Mouse (Mus musculus): ENCODE measurements around the gene Olfr1335. TPM values are rescaled to one million over a fixed set of nuclear protein-coding genes. Genes with fewer than 3 reads are reported as not detected.
"Not testable (repeated sequence)": the region's sequence is repeated elsewhere in the genome, so short reads cannot be mapped to it uniquely, and the experiment has no call there.

Olfr1335 gene
- polyA plus RNA-seq (2016; fragmentation: Nextera tagmentation; extraction: Ambion mirVana) = not detected in 2 replicates

- no peaks in the 10 kb centered on the region for H3K9me3 ChIP-seq
- no peaks in the 10 kb centered on the region for H3K4me1 ChIP-seq
- H3K4me3 ChIP-seq = no peak within 1 kb of the TSS
- no peaks in the 10 kb centered on the region for H3K27me3 ChIP-seq (replicated peaks; ENCODE audit: low read depth, poor library complexity, severe bottlenecking)
- H3K27ac ChIP-seq (replicated peaks) = no peak within 1 kb of the TSS
- no peaks in the 10 kb centered on the region for H3K36me3 ChIP-seq (replicated peaks)
- 91% methylated on average over 4 of the region's 4 CpGs for WGBS
- DNase-seq (ENCODE audit: low spot score) = no peak
These were observed at the start of gene Olfr1335 for GRCm38 (mm10) chr4:118809844-118810243. Gene Olfr1335, minus strand, starts transcription at chr4:118809944.

GRCm38 (mm10) chr4:118836179-118836578 lies 26.4 kb upstream of the Olfr1335 start, which contains the start of gene Olfr1333:
Gene Olfr1333, minus strand, starts transcription at chr4:118836279.
- H3K36me3 ChIP-seq (replicated peaks) = no peaks in the 10 kb centered on the region
- no peak for DNase-seq (ENCODE audit: low spot score)
- H3K27ac ChIP-seq (replicated peaks) = no peak within 1 kb of the TSS
- H3K4me3 ChIP-seq = no peak within 1 kb of the TSS
- 94% methylated on average over 1 of the region's 1 CpGs for WGBS
- H3K27me3 ChIP-seq (replicated peaks; ENCODE audit: low read depth, poor library complexity, severe bottlenecking) = no peaks in the 10 kb centered on the region
- H3K9me3 ChIP-seq = no peaks in the 10 kb centered on the region
- H3K4me1 ChIP-seq = no peaks in the 10 kb centered on the region

- no peak for DNase-seq (ENCODE audit: low spot score)
- Histone ChIP-seq H3K9me3 (no peaks in the 10 kb centered on the region), H3K4me1 (no peaks in the 10 kb centered on the region), H3K27me3 (replicated peaks; ENCODE audit: low read depth, poor library complexity, severe bottlenecking) (no peaks in the 10 kb centered on the region), H3K36me3 (replicated peaks) (no peaks in the 10 kb centered on the region), H3K4me3 (no peak overlapping the region), H3K27ac (replicated peaks) (no peak overlapping the region)
- WGBS = 85% methylated on average over 1 of the region's 1 CpGs
These were observed 9.2 kb upstream of the Olfr1335 start for GRCm38 (mm10) chr4:118818921-118819320.

- not testable (repeated sequence) for H3K4me3 ChIP-seq; H3K27ac ChIP-seq (replicated peaks); DNase-seq (ENCODE audit: low spot score)
These were observed 16.9 kb downstream of the Olfr1335 start for GRCm38 (mm10) chr4:118792796-118793195.

GRCm38 (mm10) chr4:118782486-118782885 lies 27.3 kb downstream of the Olfr1335 start, which contains the start of gene Olfr1337:
Gene Olfr1337, minus strand, starts transcription at chr4:118782586.
- 84% methylated on average over 2 of the region's 2 CpGs for WGBS
- Histone ChIP-seq H3K27ac (replicated peaks) (no peak within 1 kb of the TSS), H3K4me3 (no peak within 1 kb of the TSS), H3K9me3 (no peaks in the 10 kb centered on the region), H3K36me3 (replicated peaks) (no peaks in the 10 kb centered on the region), H3K27me3 (replicated peaks; ENCODE audit: low read depth, poor library complexity, severe bottlenecking) (no peaks in the 10 kb centered on the region), H3K4me1 (no peaks in the 10 kb centered on the region)
- no peak for DNase-seq (ENCODE audit: low spot score)

More at GRCm38 (mm10) chr4:118792796-118793195, 16.9 kb downstream of the Olfr1335 start:
- not testable (repeated sequence) for H3K27me3 ChIP-seq (replicated peaks; ENCODE audit: low read depth, poor library complexity, severe bottlenecking); H3K4me1 ChIP-seq; H3K9me3 ChIP-seq; H3K36me3 ChIP-seq (replicated peaks)

Other genes starting within 250 kb of the Olfr1335 start
- gene Cfap57, start 189.2 kb downstream of the Olfr1335 start, polyA plus RNA-seq (2016; fragmentation: Nextera tagmentation; extraction: Ambion mirVana) = 0.39 and 0.49 TPM in 2 replicates
- 191 and 209 TPM in 2 replicates for gene Ebna1bp2, start 189.1 kb downstream of the Olfr1335 start, polyA plus RNA-seq (2016; fragmentation: Nextera tagmentation; extraction: Ambion mirVana)
- gene Olfr62, start 151.0 kb downstream of the Olfr1335 start, polyA plus RNA-seq (2016; fragmentation: Nextera tagmentation; extraction: Ambion mirVana) = not detected in 2 replicates
- 0.06 TPM in 1 of 2 replicates, not detected in the other for gene Olfr1342, start 117.2 kb downstream of the Olfr1335 start, polyA plus RNA-seq (2016; fragmentation: Nextera tagmentation; extraction: Ambion mirVana)
- gene Olfr1341, start 106.4 kb downstream of the Olfr1335 start, polyA plus RNA-seq (2016; fragmentation: Nextera tagmentation; extraction: Ambion mirVana) = 0.04 TPM in 1 of 2 replicates, not detected in the other
- gene Olfr1340, start 89.8 kb downstream of the Olfr1335 start, polyA plus RNA-seq (2016; fragmentation: Nextera tagmentation; extraction: Ambion mirVana) = not detected in 2 replicates
- not detected in 2 replicates for gene Olfr1339, start 77.8 kb downstream of the Olfr1335 start, polyA plus RNA-seq (2016; fragmentation: Nextera tagmentation; extraction: Ambion mirVana)
- not detected in 2 replicates for gene Olfr1338, start 51.2 kb downstream of the Olfr1335 start, polyA plus RNA-seq (2016; fragmentation: Nextera tagmentation; extraction: Ambion mirVana)
- gene Olfr1337, start 27.4 kb downstream of the Olfr1335 start, polyA plus RNA-seq (2016; fragmentation: Nextera tagmentation; extraction: Ambion mirVana) = not detected in 2 replicates
- gene Olfr1333, start 26.3 kb upstream of the Olfr1335 start, polyA plus RNA-seq (2016; fragmentation: Nextera tagmentation; extraction: Ambion mirVana) = not detected in 2 replicates
- not detected in 2 replicates for gene Olfr1331, start 54.7 kb upstream of the Olfr1335 start, polyA plus RNA-seq (2016; fragmentation: Nextera tagmentation; extraction: Ambion mirVana)
- gene Olfr1330, start 78.7 kb upstream of the Olfr1335 start, polyA plus RNA-seq (2016; fragmentation: Nextera tagmentation; extraction: Ambion mirVana) = not detected in 2 replicates
- not detected in 2 replicates for gene Olfr1329, start 107.5 kb upstream of the Olfr1335 start, polyA plus RNA-seq (2016; fragmentation: Nextera tagmentation; extraction: Ambion mirVana)
- not detected in 2 replicates for gene Olfr1328, start 128.7 kb upstream of the Olfr1335 start, polyA plus RNA-seq (2016; fragmentation: Nextera tagmentation; extraction: Ambion mirVana)
- gene Lao1, start 151.6 kb upstream of the Olfr1335 start, polyA plus RNA-seq (2016; fragmentation: Nextera tagmentation; extraction: Ambion mirVana) = not detected in 2 replicates